Mouse (Mus musculus) spleen, adult 18-20 months (tissue): ENCODE measurements around the gene Cilp2.

Source experiments
- DNase-seq, 2 experiments: peaks; one replicate each; pipeline ENCODE4 v3.0.0; 2022; ENCODE audit warnings: mixed read lengths in 2 of 2

The Cilp2 gene

GRCm38 (mm10) chr8:69901484-69902162 lies 14.1 kb upstream of the Cilp2 start:
- DNase-seq = peak; percentile 92 to 97

GRCm38 (mm10) chr8:69900895-69901451 lies 13.5 kb upstream of the Cilp2 start:
- DNase-seq = no peak

- DNase-seq = no peak
Measured at GRCm38 (mm10) chr8:69899876-69900275, 12.4 kb upstream of the Cilp2 start.

GRCm38 (mm10) chr8:69897857-69898256 lies 10.4 kb upstream of the Cilp2 start:
- DNase-seq = no peak

GRCm38 (mm10) chr8:69895772-69896451 lies 8.4 kb upstream of the Cilp2 start:
- DNase-seq = no peak

- DNase-seq = no peak
Measured at GRCm38 (mm10) chr8:69894836-69895332, 7.4 kb upstream of the Cilp2 start.

GRCm38 (mm10) chr8:69893863-69894262 lies 6.4 kb upstream of the Cilp2 start:
- DNase-seq = peak in 1 of 2 experiments; percentile 34

- DNase-seq = peak in 1 of 2 experiments; percentile 44
Measured at GRCm38 (mm10) chr8:69890813-69891241, 3.3 kb upstream of the Cilp2 start.

GRCm38 (mm10) chr8:69888902-69889301 lies 1.4 kb upstream of the Cilp2 start:
- DNase-seq = no peak

GRCm38 (mm10) chr8:69888244-69888866 lies 868 bp upstream of the Cilp2 start:
- peak in 1 of 2 experiments; percentile 21 for DNase-seq

GRCm38 (mm10) chr8:69884141-69884540 lies 3.3 kb downstream of the Cilp2 start:
- no peak for DNase-seq

GRCm38 (mm10) chr8:69882833-69883600 lies 4.5 kb downstream of the Cilp2 start:
- no peak for DNase-seq

GRCm38 (mm10) chr8:69882021-69882756 lies 5.3 kb downstream of the Cilp2 start:
- DNase-seq = no peak

GRCm38 (mm10) chr8:69881261-69881865 lies 6.1 kb downstream of the Cilp2 start:
- no peak for DNase-seq

- DNase-seq = no peak
Measured at GRCm38 (mm10) chr8:69880841-69881240, 6.6 kb downstream of the Cilp2 start.

- no peak for DNase-seq
Measured at GRCm38 (mm10) chr8:69879678-69880077, 7.8 kb downstream of the Cilp2 start.

- no peak for DNase-seq
Measured at GRCm38 (mm10) chr8:69877992-69878391, 9.5 kb downstream of the Cilp2 start.

- DNase-seq = no peak
Measured at GRCm38 (mm10) chr8:69877396-69877795, 10.1 kb downstream of the Cilp2 start.

- DNase-seq = no peak
Measured at GRCm38 (mm10) chr8:69876967-69877366, 10.5 kb downstream of the Cilp2 start.

- no peak for DNase-seq
Measured at GRCm38 (mm10) chr8:69876097-69876496, 11.4 kb downstream of the Cilp2 start.

- DNase-seq = no peak
Measured at GRCm38 (mm10) chr8:69874654-69875053, 12.8 kb downstream of the Cilp2 start.
